In the genomic region with DNA sequence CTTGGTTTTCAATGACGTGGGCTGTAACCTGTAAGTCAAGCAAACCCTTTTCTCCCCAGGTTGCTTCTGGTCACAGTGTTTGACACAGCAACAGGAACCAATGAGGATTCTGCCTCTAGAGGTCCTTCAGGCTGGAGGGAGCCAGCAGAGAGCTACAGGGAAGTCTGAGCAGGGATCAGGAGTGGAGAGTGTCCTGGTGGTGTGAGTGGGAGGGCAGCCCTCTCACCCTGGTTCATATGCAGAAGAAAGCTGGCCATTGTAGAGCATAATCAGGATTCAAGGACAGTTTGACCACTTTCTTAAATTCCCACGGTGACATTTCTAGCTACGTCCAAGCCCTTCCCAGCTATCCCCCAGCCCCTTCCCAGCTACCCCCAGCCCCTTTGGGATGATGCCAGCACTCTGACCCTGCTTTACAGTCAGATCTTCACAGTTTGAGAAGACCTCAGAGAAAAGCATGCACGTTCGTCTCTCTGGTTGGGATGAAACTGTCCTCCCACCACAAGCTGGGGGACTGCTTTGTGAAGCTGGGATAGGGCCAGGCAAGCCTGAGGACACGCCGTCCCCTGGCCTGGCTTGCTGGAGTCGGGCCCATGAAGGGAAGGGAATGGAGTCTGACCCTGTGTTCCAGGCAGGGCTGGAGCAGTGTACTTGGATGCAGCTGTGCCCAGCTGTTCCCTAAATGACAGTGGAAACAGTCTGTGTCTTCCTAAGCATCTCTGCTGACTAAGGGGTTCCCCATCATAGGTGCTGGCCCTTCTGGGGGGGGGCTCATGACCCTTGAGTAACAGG, we compare ENCODE assay signal across 10 mouse cellular contexts. TPM values are rescaled to one million over a fixed set of nuclear protein-coding genes. Genes with fewer than 3 reads are reported as not detected.
DNase-seq lines count a peak whose midpoint lies in the region; ATAC-seq and TF ChIP-seq lines count a peak whose summit lies in the region.
"Had no signal": no experiment of that assay in that cellular context is flagged by ENCODE, and none has a peak within 500 bp of the region (broad histone marks: within the 10 kb centered on the region; RNA-seq: fewer than 3 reads in every experiment).

No protein-coding gene starts in this region.

- no peak overlapping the region for H3K9ac ChIP-seq in intestine, embryonic 14.5 days (ENCODE audit: low read length)
- no peak overlapping the region for H3K9ac ChIP-seq in intestine, postnatal 0 days (ENCODE audit: low read depth, low read length)
- no peak overlapping the region for H3K9ac ChIP-seq in kidney, embryonic 14.5 days (ENCODE audit: low read depth, low read length)
- H3K9ac ChIP-seq in midbrain, embryonic 16.5 days (ENCODE audit: low read depth, low read length): no peak overlapping the region
- H3K9ac ChIP-seq in midbrain, embryonic 11.5 days (ENCODE audit: low read length): no peak overlapping the region
- H3K9ac ChIP-seq: limb, embryonic 12.5 days had no signal

- ATAC-seq in intestine, embryonic 14.5 days (replicated peaks; ENCODE audit: low FRiP score, low TSS enrichment, low read depth): no peak
- no peak for ATAC-seq in intestine, postnatal 0 days
- 0 out of 2 replicates have a peak, but pooled peaks have one; percentile 51 for ATAC-seq in kidney, embryonic 14.5 days (ENCODE audit: low FRiP score, low TSS enrichment)
- ATAC-seq in midbrain, embryonic 16.5 days: no peak
- ATAC-seq in midbrain, embryonic 11.5 days (ENCODE audit: low FRiP score): no peak

- no peaks in the 10 kb centered on the region for H3K36me3 ChIP-seq in intestine, embryonic 14.5 days (ENCODE audit: control insufficient read depth, insufficient read depth, low read length)
- no peaks in the 10 kb centered on the region for H3K36me3 ChIP-seq in intestine, postnatal 0 days (ENCODE audit: control insufficient read depth, insufficient read depth)
- no peaks in the 10 kb centered on the region for H3K36me3 ChIP-seq in kidney, embryonic 14.5 days (ENCODE audit: control insufficient read depth, insufficient read depth, low read length)
- no peaks in the 10 kb centered on the region for H3K36me3 ChIP-seq in midbrain, embryonic 16.5 days (ENCODE audit: control insufficient read depth, insufficient read depth, low read length)
- H3K36me3 ChIP-seq in midbrain, embryonic 11.5 days (ENCODE audit: control insufficient read depth, insufficient read depth, low read length): no peaks in the 10 kb centered on the region
- H3K36me3 ChIP-seq: limb, embryonic 12.5 days had no signal

- intact Hi-C loops in gastrocnemius, postnatal 36 days (cut with DNase I): no loop called here

- peaks cover 5% of the 10 kb centered on the region; the same call in 1 of the 2 replicates for H3K4me1 ChIP-seq in intestine, embryonic 14.5 days (replicated peaks; ENCODE audit: control insufficient read depth, insufficient read depth, low read length)
- no peaks in the 10 kb centered on the region for H3K4me1 ChIP-seq in intestine, postnatal 0 days (replicated peaks; ENCODE audit: control insufficient read depth, insufficient read depth, low read length)
- no peaks in the 10 kb centered on the region for H3K4me1 ChIP-seq in kidney, embryonic 14.5 days (ENCODE audit: control insufficient read depth, insufficient read depth, low read length)
- no peaks in the 10 kb centered on the region for H3K4me1 ChIP-seq in midbrain, embryonic 16.5 days (ENCODE audit: control insufficient read depth, insufficient read depth, low read length)
- no peaks in the 10 kb centered on the region for H3K4me1 ChIP-seq in midbrain, embryonic 11.5 days (ENCODE audit: control insufficient read depth, insufficient read depth, low read length)

- no peak overlapping the region for H3K4me3 ChIP-seq in intestine, embryonic 14.5 days (ENCODE audit: low read depth, low read length)
- H3K4me3 ChIP-seq in intestine, postnatal 0 days (ENCODE audit: low read depth, low read length): no peak overlapping the region
- no peak overlapping the region for H3K4me3 ChIP-seq in kidney, embryonic 14.5 days (ENCODE audit: low read length)
- no peak overlapping the region for H3K4me3 ChIP-seq in midbrain, embryonic 16.5 days (ENCODE audit: low read depth, low read length)
- no peak overlapping the region for H3K4me3 ChIP-seq in midbrain, embryonic 11.5 days (ENCODE audit: low read depth, low read length)
- H3K4me3 ChIP-seq: limb, embryonic 12.5 days had no signal

- peak overlapping the region; percentile 6; the same call in 1 of the 2 replicates for H3K27ac ChIP-seq in intestine, embryonic 14.5 days (ENCODE audit: low read depth)
- H3K27ac ChIP-seq in intestine, postnatal 0 days (ENCODE audit: low read depth, low read length): no peak overlapping the region
- no peak overlapping the region for H3K27ac ChIP-seq in kidney, embryonic 14.5 days (ENCODE audit: low read depth, low read length)
- H3K27ac ChIP-seq in midbrain, embryonic 16.5 days (ENCODE audit: low read length): no peak overlapping the region
- H3K27ac ChIP-seq in midbrain, embryonic 11.5 days (ENCODE audit: low read depth, low read length): no peak overlapping the region
- H3K27ac ChIP-seq: limb, embryonic 12.5 days had no signal

- no peak for DNase-seq in intestine, embryonic 14.5 days (ENCODE audit: low spot score)
- DNase-seq in gastrocnemius, postnatal 36 days: peak; percentile 45 to 84
- peak; percentile 80 for DNase-seq in lung, postnatal 36 days
- DNase-seq in layer of hippocampus, adult 9-11 months: no peak
- DNase-seq in midbrain, embryonic 11.5 days (ENCODE audit: low spot score, missing footprints): no peak

- 59% methylated on average over 8 of the region's 8 CpGs for WGBS in intestine, embryonic 14.5 days
- WGBS in intestine, postnatal 0 days: 53% methylated on average over 8 of the region's 8 CpGs
- WGBS in kidney, embryonic 14.5 days: 55% methylated on average over 8 of the region's 8 CpGs
- 66% methylated on average over 8 of the region's 8 CpGs for WGBS in midbrain, embryonic 16.5 days
- 72% methylated on average over 8 of the region's 8 CpGs for WGBS in midbrain, embryonic 11.5 days

- no peak for TF ChIP-seq CTCF in intestine, postnatal 0 days (IDR thresholded peaks at IDR 0.05; ENCODE audit: low read depth)

- no peaks in the 10 kb centered on the region for H3K9me3 ChIP-seq in intestine, embryonic 14.5 days (ENCODE audit: control insufficient read depth, low read length)
- H3K9me3 ChIP-seq in intestine, postnatal 0 days (ENCODE audit: control insufficient read depth): no peaks in the 10 kb centered on the region
- no peaks in the 10 kb centered on the region for H3K9me3 ChIP-seq in kidney, embryonic 14.5 days (ENCODE audit: control insufficient read depth, low read length)
- no peaks in the 10 kb centered on the region for H3K9me3 ChIP-seq in midbrain, embryonic 16.5 days (replicated peaks; ENCODE audit: control insufficient read depth, low read length, poor library complexity, severe bottlenecking)
- H3K9me3 ChIP-seq in midbrain, embryonic 11.5 days (ENCODE audit: control insufficient read depth, low read length): no peaks in the 10 kb centered on the region
- H3K9me3 ChIP-seq: limb, embryonic 12.5 days had no signal

- H3K27me3 ChIP-seq in intestine, embryonic 14.5 days (replicated peaks; ENCODE audit: control insufficient read depth, insufficient read depth, low read length): no peaks in the 10 kb centered on the region
- no peaks in the 10 kb centered on the region for H3K27me3 ChIP-seq in intestine, postnatal 0 days (replicated peaks; ENCODE audit: control insufficient read depth, insufficient read depth, low read length)
- H3K27me3 ChIP-seq in kidney, embryonic 14.5 days (ENCODE audit: control insufficient read depth, insufficient read depth, low read length): no peaks in the 10 kb centered on the region
- H3K27me3 ChIP-seq in midbrain, embryonic 16.5 days (ENCODE audit: control insufficient read depth, insufficient read depth, low read depth, low read length): no peaks in the 10 kb centered on the region; the same call in 1 of the 2 replicates
- H3K27me3 ChIP-seq in midbrain, embryonic 11.5 days (ENCODE audit: control insufficient read depth, insufficient read depth, low read length): no peaks in the 10 kb centered on the region
- H3K27me3 ChIP-seq: limb, embryonic 12.5 days had no signal

- H3K4me2 ChIP-seq in intestine, embryonic 14.5 days (ENCODE audit: low read length): no peak overlapping the region
- H3K4me2 ChIP-seq in intestine, postnatal 0 days (replicated peaks; ENCODE audit: low read depth): no peak overlapping the region
- no peak overlapping the region for H3K4me2 ChIP-seq in kidney, embryonic 14.5 days (replicated peaks; ENCODE audit: low read depth, low read length)
- H3K4me2 ChIP-seq in midbrain, embryonic 16.5 days (ENCODE audit: low read length): no peak overlapping the region
- no peak overlapping the region for H3K4me2 ChIP-seq in midbrain, embryonic 11.5 days
- H3K4me2 ChIP-seq: limb, embryonic 12.5 days had no signal

RNA-seq across cellular contexts. Expression of a gene that starts 18.4 kb away (rescaled TPM):
- polyA plus RNA-seq in intestine, embryonic 14.5 days (2014; fragmentation: Nextera tagmentation; extraction: Ambion mirVana): 0.76 and 0.94 TPM in 2 replicates
- polyA plus RNA-seq in intestine, postnatal 0 days (2015; fragmentation: Nextera tagmentation; extraction: Ambion mirVana): 0.59 and 0.93 TPM in 2 replicates
- not detected for total RNA-seq in gastrocnemius, postnatal 36 days (2021)
- 0.37 and 0.64 TPM in 2 replicates for polyA plus RNA-seq in kidney, embryonic 14.5 days (2014; fragmentation: Nextera tagmentation; extraction: Ambion mirVana)
- 9.8 and 12.8 TPM in 2 replicates for polyA plus RNA-seq in midbrain, embryonic 16.5 days (2015; fragmentation: Nextera tagmentation; extraction: Ambion mirVana)
- polyA plus RNA-seq in midbrain, embryonic 11.5 days (2014; fragmentation: Nextera tagmentation; extraction: Ambion mirVana): 1.2 and 1.6 TPM in 2 replicates

RNA-seq across cellular contexts. Expression of a gene that starts 25.8 kb away (rescaled TPM):
- polyA plus RNA-seq in intestine, embryonic 14.5 days (2014; fragmentation: Nextera tagmentation; extraction: Ambion mirVana): not detected in 2 replicates
- not detected in 2 replicates for polyA plus RNA-seq in intestine, postnatal 0 days (2015; fragmentation: Nextera tagmentation; extraction: Ambion mirVana)
- total RNA-seq in gastrocnemius, postnatal 36 days (2021): 1 to 10 TPM; 2.0 to 5.7 TPM
- 0.54 TPM in 1 of 2 replicates, not detected in the other for polyA plus RNA-seq in kidney, embryonic 14.5 days (2014; fragmentation: Nextera tagmentation; extraction: Ambion mirVana)
- 0.24 TPM in 1 of 2 replicates, not detected in the other for polyA plus RNA-seq in midbrain, embryonic 16.5 days (2015; fragmentation: Nextera tagmentation; extraction: Ambion mirVana)
- polyA plus RNA-seq in midbrain, embryonic 11.5 days (2014; fragmentation: Nextera tagmentation; extraction: Ambion mirVana): not detected in 2 replicates
- total RNA-seq: CH12.LX had no signal

RNA-seq across cellular contexts. Expression of a gene that starts 33.0 kb away (rescaled TPM):
- polyA plus RNA-seq in intestine, embryonic 14.5 days (2014; fragmentation: Nextera tagmentation; extraction: Ambion mirVana): 2.0 TPM in 2 replicates
- 1.0 and 1.3 TPM in 2 replicates for polyA plus RNA-seq in intestine, postnatal 0 days (2015; fragmentation: Nextera tagmentation; extraction: Ambion mirVana)
- 10 to 100 TPM in 1 of 2 experiments, 1 to 10 TPM in 1; 7.7 to 10.4 TPM for total RNA-seq in gastrocnemius, postnatal 36 days (2021)
- polyA plus RNA-seq in kidney, embryonic 14.5 days (2014; fragmentation: Nextera tagmentation; extraction: Ambion mirVana): 0.51 and 0.65 TPM in 2 replicates
- polyA plus RNA-seq in midbrain, embryonic 16.5 days (2015; fragmentation: Nextera tagmentation; extraction: Ambion mirVana): 10.6 and 10.8 TPM in 2 replicates
- polyA plus RNA-seq in midbrain, embryonic 11.5 days (2014; fragmentation: Nextera tagmentation; extraction: Ambion mirVana): 3.9 and 5.9 TPM in 2 replicates

RNA-seq across cellular contexts. Expression of a gene that starts 36.4 kb away (rescaled TPM):
- polyA plus RNA-seq in intestine, embryonic 14.5 days (2014; fragmentation: Nextera tagmentation; extraction: Ambion mirVana): 55.0 and 56.8 TPM in 2 replicates
- 41.5 and 42.8 TPM in 2 replicates for polyA plus RNA-seq in intestine, postnatal 0 days (2015; fragmentation: Nextera tagmentation; extraction: Ambion mirVana)
- 10 to 100 TPM; 27.0 to 30.6 TPM for total RNA-seq in gastrocnemius, postnatal 36 days (2021)
- polyA plus RNA-seq in kidney, embryonic 14.5 days (2014; fragmentation: Nextera tagmentation; extraction: Ambion mirVana): 36.7 and 56.5 TPM in 2 replicates
- polyA plus RNA-seq in midbrain, embryonic 16.5 days (2015; fragmentation: Nextera tagmentation; extraction: Ambion mirVana): 103 and 116 TPM in 2 replicates
- 87.6 and 93.8 TPM in 2 replicates for polyA plus RNA-seq in midbrain, embryonic 11.5 days (2014; fragmentation: Nextera tagmentation; extraction: Ambion mirVana)

Comparison
In these comparisons a context has a peak if more than half of its experiments do, and no peak if none do; other contexts are left out.
1. DNase-seq: peak in gastrocnemius, postnatal 36 days (2 of 2) and lung, postnatal 36 days (single experiment); none in intestine, embryonic 14.5 days (single experiment), layer of hippocampus, adult 9-11 months (single experiment) and midbrain, embryonic 11.5 days (single experiment).